Mouse (Mus musculus) c-Kit-positive CD71-positive TER-119-positive erythroid progenitor cells, embryonic 14.5 days (primary cell): ENCODE measurements around the gene Rasl11a.
"Not testable (repeated sequence)": the region's sequence is repeated elsewhere in the genome, so short reads cannot be mapped to it uniquely, and the experiment has no call there.

Experiments
- DNase-seq: peaks from one replicate; pipeline ENCODE4 v3.0.0-alpha.2; 2013; ENCODE audit warnings: low spot score

The Rasl11a gene

DNA sequence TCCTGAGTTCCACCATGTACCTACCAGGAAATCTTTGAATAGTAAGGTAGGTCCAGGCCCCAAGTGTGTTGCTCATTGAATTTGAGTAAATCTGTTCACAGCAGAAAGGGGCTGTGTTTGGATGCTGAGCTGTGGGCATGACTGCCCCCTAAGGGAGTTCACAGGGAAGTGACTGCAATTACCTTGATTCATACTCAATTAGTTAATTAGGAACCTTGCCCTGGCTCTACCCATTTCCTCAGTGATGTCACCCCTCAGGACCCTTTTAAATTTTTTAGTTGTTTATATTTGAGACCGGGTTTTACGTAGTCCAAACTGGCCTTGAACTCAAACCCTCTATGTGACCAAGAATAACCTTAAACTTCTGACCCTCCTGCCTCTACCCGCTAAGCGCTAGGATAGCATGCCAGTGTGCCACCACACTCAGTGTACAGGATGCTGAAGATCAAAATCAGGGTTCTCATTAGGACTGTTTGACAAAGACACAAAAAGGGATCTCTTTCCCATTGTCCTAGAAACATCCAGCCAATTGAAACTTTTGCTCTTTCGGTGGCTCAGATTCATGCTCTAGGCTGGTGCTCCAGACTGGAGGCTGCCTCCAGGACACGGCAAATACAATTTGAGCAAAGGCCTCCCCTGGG lies 450 bp upstream of the Rasl11a start:
- DNase-seq: no peak

DNA sequence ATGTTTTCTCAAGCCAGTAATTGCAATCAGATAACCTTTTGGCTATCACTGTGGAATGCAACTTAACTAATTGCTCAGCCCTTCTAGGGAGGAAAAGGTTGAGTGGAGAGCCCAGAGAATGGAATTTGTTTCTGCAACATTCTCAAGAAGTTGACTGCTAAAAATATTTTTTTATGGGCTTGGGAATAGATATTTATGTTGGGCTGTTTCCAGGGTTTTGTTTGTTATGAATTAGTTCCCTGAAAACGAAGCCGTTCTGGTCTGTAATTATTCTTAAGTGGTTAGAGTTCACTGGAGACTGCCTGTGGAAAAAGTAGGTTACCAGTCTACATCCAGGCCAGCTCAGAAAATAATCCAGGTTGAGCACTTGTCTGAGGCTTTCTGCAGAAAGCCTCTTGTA lies 1.6 kb downstream of the Rasl11a start:
- no peak for DNase-seq

DNA sequence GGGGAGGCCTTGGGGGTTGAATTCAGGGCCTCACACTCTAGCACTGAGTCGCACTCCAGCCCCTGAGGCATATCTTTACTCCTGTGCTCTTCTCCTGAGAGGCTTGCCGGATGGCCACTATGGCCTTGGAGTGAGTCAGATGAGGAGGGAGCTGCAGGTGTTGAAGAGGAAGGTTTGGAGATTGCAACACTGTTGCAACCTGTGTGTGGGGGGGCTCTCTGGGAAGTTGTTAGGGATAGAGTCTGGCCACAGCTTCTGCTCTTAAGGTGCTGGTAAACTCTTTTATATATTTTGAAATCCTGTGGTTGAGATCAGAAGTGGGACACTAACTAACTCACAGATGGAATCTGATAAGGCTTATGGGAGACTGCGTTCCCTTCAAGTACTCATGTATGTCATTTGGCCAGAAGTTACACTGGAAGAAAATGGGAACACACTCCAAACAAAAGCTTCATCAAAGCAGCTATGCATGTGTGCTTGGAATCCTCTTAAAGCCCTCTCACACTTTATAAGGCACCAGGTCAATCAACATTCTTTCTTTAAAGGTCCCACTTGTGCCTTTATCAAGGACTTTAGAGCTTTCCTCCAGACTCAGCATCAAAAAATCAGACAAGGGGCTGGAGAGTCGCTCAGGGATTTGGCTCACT lies 4.2 kb downstream of the Rasl11a start:
- no peak for DNase-seq

DNA sequence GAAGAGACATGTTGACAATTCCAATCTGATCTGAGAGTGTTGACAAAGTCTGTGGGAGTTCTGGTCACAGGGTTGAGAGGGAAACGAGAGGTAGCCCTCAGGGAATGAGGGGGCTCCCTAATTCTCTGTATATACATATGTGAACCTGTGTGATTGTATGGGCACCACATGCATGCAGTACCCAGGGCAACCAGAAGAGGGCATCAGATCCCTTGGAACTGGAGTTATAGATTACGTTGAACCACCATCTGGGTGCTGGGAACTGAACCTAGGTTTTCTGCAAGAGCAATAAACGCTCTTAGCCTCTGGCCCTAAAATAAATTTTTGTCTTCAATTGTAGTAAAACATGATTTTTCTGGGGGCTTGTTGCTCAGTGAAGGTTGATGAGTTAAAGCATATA lies 11.2 kb downstream of the Rasl11a start:
- DNase-seq: no peak

DNA sequence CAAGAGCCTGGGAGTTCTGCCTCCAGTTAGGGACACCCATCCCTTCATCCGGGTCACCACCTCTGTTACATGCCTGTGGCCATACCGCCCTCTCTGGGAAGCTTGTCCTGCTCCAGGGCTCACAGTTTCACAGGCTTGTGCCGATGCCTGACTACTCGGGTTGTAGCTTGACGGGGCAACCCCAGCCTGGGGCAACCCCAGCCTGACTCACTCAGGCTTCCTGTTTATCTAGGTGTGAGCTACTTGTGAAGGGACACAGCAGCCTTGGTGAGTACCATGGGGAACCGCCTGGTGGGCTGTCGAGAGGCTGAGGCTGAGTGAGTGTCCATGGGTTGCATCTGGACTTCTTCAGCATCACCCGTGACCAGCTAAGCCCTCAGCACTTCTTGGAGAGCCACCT lies 12.7 kb downstream of the Rasl11a start:
- DNase-seq: no peak

DNA sequence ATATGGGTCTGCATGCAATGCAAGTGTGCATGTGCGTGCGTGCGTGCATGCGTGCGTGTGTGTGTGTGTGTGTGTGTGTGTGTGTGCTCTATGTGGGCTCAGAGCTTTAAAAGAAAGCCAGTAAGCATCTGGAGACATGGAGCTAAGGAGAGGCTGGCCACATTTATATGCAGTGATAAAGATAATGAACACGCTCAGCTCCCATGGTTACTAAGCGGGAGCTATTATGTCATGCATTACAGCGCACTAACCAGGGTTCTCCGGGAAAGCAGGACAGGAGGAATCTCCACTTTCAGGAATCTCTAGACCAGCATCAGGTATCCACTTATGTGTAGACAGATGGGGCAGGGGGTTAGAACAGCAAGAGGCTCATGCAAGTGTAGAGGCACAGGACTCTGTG lies 13.9 kb downstream of the Rasl11a start:
- DNase-seq: no peak

DNA sequence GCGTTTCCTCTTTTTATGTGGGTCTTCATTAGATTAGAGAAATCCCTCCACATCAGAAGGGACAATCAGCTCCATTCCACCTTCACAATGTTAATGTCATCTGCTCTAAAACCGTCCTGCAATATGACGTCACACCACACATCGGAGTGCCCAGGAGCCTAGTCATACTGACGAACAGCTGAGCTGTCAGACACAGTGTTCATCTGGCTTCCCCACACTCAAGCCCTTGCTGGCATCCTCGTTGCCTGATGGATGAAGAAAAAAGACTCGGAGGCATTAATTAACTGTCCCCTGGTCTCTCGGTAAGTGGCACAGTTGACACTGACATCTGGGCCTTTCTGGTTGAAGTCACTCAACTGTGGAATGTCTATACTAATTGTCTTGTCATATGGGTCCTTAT lies 14.4 kb downstream of the Rasl11a start:
- no peak for DNase-seq

DNA sequence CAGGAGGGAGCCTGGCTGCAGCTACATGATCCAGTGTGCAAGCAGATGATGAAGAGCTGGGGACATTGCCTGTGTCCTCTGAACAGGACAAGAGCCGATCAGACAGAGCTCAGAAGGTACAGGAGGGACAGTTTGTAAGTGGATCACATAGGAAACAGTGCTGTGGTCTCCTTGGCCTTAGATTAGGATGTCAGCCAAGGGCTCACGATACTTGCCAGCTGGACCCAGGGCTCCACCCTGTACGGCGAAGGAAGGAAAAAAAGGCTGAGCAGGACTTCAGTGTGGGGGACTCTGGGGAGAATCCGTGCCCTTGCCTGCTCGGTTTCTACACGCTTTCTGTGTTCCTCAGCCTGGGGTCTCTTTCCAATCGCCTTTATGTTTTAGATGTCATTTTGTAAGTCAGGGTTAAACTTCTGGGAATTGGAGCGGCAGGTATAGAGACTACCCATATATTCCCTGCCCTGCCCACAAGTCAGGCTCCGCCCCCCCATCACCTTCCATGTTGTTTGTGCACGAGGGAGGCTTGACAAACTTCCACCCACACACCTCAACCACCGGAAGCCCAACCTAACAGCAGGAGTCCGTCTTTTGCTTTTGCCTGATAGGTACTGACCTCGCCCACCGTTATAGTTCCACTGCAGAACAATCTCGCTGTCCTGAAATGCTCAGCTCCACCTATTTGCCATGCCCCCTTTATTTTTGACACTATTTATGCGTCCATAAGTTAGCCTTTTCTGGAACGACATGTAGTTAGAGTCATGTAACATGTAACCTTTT lies 15.5 kb downstream of the Rasl11a start:
- DNase-seq: no peak

DNA sequence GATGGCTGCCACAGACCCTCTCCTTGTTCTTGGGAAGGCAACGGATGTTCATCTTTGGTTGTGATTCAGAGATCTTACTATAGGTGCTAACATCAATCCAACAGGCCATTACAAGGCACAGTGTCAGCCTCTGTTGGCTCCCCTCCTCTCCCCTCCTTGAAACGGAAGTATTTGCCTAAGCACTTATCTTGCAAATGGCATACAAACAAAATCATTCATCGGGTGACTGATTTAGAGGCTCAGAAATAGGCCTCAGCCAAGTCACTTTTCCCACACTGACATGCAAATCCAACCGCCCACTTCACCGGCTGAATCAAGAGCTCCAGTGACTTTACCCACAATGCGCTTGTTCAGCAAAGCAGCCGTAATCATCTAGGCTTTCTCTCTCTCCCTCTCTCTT lies 16.7 kb downstream of the Rasl11a start:
- no peak for DNase-seq

DNA sequence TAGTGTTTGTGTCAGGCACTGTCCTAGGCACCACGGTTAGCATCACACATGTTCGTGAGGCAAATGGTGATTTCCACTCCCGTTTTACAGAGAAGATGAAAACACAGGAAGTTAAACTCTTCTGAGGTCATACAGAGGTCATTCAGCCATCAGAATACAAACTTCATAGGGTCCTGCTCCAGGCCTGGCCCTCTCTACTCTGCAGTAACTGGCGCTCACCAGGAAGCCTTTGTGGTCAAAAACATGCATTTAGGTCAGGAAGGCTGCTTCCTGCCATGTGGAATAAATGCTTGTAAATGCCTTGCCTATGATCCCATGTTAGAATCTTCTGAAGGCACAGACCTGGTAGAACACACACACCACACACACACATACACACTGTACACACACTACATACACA lies 20.6 kb downstream of the Rasl11a start:
- DNase-seq: no peak

DNA sequence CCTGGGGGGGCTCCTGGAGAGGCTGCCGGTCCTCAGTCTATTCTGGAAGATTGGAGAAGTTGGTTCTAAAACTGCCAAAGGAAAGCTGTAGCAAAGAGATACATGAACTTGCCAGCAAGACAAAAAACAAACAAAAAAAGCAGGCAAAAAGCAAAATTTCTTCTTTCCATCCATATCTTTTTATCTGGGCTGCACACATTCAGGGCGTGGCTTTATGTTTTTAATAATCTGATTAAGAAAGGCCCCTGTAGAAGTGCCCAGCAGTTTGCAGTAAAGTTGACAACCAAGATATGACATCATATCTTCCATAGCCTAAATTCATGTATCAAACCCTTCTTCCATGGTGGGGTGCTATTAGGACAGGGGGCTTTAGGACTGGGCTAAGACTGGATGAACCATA lies 21.4 kb downstream of the Rasl11a start:
- peak; percentile 76 for DNase-seq

DNA sequence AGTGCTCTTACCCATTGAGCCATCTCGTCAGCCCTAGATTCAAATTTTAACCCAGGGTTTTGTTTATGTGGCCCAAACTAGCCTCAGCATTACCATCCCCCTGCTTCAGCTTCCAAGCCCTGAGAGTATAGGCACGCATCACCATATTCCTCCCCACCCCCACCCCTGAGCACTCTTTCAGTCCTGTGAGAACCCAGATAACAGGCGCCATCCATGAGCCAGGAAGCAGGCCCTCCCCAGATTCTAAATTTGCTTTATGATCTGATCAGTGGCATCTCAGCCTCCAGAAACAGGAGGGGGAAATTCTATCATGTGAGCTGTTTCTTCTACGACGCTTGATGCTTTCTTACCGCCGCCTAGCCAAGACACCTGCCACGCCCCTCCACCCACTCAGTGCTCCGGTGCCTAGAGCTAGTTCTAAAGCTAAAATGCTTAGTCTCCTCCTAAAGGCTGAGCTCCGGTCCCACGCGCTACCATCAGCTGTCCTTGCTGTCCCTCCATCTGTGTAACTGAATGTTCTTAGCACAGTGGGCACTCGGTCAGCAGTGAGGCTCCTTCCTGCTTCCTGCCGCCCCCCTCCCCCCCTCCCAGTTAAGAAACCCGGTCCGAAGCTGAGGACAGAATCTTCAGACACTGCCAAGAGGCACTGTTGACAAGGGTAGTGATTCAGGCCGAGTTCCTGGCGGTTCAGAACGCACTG lies 22.5 kb downstream of the Rasl11a start:
- DNase-seq: peak; percentile 79

DNA sequence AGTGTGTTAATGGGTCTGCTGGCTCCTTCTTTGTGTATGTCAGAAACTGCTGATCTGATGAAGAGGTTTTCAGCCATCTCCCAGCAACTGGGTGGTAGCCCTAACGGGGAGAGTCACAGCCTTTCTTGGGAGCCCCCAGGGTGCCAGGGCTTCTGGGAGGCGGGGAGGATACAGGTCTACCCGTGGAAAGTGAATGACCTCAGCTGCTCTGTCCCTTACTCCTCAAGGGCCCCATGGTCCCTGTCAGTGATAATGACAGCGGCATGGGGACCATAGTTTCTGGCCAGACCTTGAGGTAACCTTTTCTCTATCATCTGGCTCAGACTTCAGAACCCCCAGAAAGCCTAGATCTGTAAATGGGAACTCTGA lies 23.1 kb downstream of the Rasl11a start:
- DNase-seq: no peak

DNA sequence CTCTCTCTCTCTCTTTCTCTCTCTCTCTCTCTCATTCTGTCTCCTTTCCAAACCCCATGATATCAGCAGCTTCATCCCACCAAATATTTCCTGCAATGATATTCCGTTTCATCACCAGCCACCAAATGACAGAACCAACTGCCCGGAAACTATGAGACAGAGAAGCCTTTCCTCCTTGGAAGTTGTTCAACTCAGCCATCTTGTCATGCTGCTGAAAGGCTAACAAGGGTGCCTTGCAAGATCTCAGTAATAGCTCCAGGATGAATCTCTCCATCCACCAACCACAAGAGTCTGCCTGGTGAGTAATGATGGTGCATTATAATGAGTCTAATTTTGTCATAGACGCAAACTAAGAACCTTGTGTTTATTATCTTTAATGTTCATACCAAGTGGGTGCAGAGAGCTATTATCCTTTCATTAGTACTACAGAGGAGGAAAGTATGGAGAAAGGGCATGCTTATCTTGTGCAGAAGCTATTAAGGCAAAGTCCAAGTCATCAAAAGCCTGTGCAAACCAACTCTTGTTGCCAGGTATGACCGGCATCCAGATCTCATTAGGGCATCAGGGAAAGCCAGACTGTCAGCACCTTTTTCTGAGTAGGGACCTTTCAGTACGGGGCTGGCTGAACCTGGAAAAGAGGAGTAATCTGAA lies 28.2 kb downstream of the Rasl11a start:
- no peak for DNase-seq

DNA sequence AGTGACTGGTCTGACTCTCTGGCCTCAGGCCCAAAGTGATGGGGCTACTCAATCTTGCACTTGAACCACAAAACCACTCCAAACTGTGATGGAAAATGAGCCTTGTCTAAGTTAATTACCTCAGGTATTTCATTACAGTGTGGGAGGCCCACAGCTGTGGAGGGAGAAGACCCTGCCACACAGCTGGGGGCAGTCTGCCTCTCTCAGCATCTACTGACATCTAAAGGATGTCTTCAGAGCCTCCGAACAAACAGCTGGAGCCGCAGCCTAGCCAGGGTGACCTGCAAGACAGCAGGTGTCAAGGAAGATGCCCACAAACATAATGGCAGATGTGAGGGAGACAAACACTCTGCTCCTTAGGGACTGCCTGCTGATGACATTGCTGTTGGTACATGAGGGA lies 31.2 kb downstream of the Rasl11a start:
- DNase-seq: no peak

DNA sequence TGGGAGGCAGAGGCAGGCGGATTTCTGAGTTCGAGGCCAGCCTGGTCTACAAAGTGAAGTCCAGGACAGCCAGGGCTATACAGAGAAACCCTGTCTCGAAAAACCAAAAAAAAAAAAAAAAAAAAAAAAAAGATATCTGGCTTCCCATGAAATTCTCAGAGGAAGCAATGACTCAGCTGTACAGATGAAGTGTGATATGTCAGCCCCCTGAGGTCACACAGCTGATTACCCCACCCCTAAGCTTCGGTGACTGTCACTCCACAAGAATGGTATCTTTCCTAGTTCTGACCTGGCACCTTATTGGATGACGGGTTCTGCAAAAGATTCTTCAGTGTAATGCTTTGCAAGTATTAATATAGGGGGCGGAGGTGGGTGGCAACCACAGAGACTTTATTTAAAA lies 33.0 kb downstream of the Rasl11a start:
- not testable (repeated sequence) for DNase-seq

DNA sequence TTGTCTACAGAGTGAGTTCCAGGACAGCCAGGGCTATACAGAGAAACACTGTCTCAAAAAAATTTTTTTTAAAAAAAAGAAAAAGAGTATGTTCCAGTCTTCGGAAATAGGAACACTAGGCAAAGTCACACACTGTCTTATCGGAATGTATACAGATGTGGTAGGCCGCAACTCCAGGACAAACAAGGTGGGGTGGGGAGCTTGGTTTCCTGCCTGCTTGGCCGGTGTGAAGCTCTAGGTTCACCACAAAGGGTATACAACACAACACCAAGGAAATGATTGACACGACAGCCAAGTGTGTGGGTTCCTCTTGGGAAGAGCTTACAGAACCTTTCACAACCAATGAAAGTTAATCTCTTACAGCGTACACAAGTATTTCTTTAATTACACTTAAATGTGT lies 37.4 kb downstream of the Rasl11a start:
- DNase-seq: no peak

DNA sequence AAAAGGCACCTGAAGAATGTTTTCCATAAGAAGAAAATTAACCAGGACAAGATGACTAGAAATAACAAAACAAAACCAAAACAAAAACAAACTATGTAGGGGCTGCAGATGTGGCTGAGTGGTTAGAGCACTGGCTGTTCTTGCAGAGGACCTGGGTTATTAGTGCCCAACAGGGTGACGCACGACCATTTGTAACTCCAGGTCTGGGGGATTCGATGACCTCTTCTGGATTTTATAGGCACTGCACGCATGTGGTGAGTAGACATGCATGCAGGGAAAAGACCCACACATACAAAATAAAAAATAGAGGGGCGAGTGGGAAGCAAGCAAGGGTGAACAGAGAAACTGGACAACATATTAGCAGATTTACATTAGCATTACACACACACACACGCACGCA lies 38.2 kb downstream of the Rasl11a start:
- DNase-seq: no peak

DNA sequence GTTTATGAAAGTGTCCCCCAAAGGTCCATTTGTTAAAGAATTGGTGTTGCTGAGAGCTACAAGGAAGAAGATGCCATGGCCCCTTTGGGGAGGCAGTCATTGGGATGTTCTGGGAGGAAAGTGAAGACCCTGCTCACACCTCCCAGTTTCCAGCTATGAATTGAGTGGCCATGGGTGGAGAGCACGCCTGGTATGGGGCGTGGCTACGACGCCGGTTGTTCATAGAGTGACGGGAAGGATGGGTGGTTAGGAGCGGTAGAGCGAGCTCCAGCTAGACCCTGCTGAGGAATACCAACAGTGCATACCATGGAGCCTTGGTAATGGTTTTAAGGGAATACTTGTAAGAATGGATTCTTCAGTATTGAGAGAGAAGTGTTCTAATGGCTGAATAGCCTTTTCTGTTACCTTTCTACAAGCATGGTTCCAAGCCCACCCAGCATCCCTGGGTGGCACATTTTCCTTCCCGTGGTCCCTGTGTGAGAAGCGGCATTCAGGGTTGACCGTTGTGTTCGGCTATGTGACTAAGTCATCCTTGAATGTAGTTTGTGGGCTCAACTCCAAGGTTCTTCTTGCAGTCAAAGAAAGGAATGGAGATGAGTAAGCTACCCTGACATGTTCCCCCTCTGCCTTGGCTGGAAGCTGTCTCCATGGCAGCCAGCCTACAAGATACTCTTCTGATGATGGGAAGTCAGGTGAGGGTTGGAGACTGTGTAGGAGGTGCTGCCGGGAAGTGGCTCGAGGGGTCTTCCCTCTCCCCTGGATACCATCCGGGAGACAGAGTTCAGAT lies 38.8 kb downstream of the Rasl11a start:
- DNase-seq: no peak

DNA sequence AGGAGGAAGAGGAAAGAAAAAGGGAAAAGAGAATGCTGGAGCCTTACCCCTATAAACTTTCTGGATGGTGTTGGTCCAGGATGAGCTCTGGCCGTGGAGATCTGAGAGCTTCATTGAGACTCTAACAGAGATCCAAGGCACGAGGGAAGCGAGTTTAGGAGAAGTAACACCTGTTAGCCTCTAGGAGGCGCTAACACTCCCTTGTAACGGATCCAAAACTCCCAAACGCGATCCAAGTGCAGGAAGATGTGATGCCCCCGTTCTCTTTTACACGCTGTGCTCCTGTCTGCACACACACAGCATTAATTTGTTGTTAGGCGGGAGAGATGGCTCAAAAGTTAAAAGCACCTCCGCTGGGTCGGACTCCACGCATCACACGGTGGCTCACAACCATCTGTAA lies 46.3 kb downstream of the Rasl11a start:
- no peak for DNase-seq

DNA sequence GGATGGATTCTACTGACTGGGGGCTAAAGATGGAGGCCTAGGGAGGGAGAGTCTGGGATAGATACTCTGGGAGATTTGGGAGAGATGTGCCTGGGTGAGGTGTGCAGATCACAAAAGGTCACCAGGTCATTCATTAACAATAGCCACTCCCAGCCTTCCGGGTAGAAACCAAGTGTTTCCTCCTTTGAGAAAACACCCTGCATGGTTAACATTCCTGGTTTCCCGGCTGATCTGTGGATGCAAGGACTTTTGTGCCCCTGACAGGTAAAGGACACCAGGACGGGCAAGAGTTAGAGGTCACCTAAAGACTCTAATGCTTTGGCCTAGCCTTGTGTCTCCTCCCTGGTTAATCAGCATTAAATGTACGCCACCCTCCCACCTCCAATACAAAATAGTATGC lies 48.0 kb downstream of the Rasl11a start:
- no peak for DNase-seq
